Mouse (Mus musculus): Measurements from ENCODE around the gene Zfp568. TPM values are rescaled to one million over a fixed set of nuclear protein-coding genes. Genes with fewer than 3 reads are reported as not detected.

Zfp568 gene
- total and polyA plus RNA-seq, 2 experiments from 2014 or later = 2.5 to 8.2 TPM

DNA sequence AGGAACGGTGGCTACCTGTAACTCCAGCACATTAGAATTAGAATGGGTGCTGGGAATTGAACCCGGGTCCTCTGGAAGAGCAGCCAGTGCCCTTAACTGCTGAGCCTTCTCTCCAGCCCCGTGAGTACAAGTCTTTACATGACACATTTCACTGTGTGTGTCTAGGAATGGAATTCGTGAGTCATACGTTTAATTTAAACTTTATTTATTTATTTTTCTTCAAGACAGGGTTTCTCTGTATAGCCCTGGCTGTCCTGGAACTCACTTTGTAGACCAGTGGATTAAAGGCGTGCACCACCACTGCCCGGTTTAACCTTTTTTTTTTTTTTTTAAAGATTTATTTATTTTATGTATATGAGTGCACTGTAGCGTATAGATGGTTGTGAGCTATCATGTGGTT is 11.4 kb downstream of the Zfp568 start:
- Histone ChIP-seq H3K4me2 (ENCODE audit: low read depth, low read length, poor library complexity, severe bottlenecking) (no peak overlapping the region), H3K27me3 (ENCODE audit: insufficient read depth, low read length) (no peaks in the 10 kb centered on the region), H3K27ac (ENCODE audit: low read depth, low read length) (no peak overlapping the region), H3K4me3 (ENCODE audit: low read depth, low read length) (no peak overlapping the region), H3K9ac (replicated peaks; ENCODE audit: low read length, poor library complexity, severe bottlenecking) (no peak overlapping the region), H3K4me1 (ENCODE audit: insufficient read depth, low read length) (no peaks in the 10 kb centered on the region), H3K9me3 (ENCODE audit: low read length) (no peaks in the 10 kb centered on the region), H3K36me3 (ENCODE audit: insufficient read depth, low read length) (peaks cover 39% of the 10 kb centered on the region)
- 95% methylated on average over 8 of the region's 8 CpGs for WGBS
- no peak for TF ChIP-seq CTCF (IDR thresholded peaks at IDR 0.05)
- DNase-seq (ENCODE audit: low spot score) (no peak), ATAC-seq (ENCODE audit: low FRiP score) (no peak)

DNA sequence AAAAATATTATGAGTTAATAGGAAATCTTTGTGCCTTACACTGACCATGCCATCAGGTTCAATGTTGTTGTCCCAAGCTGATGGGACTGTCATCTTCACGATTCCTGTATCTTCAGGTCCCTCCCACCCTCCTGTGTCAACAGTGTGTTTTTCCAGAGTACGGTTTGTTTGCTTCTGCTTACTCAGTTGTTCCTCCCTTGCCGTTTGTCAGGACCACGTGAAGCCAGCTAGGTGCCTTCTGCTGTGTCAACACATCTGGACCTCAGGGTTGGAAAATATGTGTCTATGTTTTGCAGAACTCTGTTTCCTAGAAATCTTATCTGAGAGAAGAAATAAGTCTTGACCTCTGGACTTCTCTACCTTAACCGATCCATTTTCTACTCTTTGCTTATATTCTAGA is 16.8 kb downstream of the Zfp568 start:
- Histone ChIP-seq H3K27ac (ENCODE audit: low read depth, low read length) (no peak overlapping the region), H3K4me1 (ENCODE audit: insufficient read depth, low read length) (no peaks in the 10 kb centered on the region), H3K27me3 (ENCODE audit: insufficient read depth, low read length) (no peaks in the 10 kb centered on the region), H3K9me3 (ENCODE audit: low read length) (no peaks in the 10 kb centered on the region), H3K9ac (replicated peaks; ENCODE audit: low read length, poor library complexity, severe bottlenecking) (no peak overlapping the region), H3K4me3 (ENCODE audit: low read depth, low read length) (no peak overlapping the region), H3K36me3 (ENCODE audit: insufficient read depth, low read length) (peaks cover 27% of the 10 kb centered on the region), H3K4me2 (ENCODE audit: low read depth, low read length, poor library complexity, severe bottlenecking) (no peak overlapping the region)
- WGBS = 83% methylated on average over 5 of the region's 5 CpGs
- TF ChIP-seq CTCF (IDR thresholded peaks at IDR 0.05) = no peak
- no peak for DNase-seq (ENCODE audit: low spot score)
- ATAC-seq (ENCODE audit: low FRiP score) = no peak

DNA sequence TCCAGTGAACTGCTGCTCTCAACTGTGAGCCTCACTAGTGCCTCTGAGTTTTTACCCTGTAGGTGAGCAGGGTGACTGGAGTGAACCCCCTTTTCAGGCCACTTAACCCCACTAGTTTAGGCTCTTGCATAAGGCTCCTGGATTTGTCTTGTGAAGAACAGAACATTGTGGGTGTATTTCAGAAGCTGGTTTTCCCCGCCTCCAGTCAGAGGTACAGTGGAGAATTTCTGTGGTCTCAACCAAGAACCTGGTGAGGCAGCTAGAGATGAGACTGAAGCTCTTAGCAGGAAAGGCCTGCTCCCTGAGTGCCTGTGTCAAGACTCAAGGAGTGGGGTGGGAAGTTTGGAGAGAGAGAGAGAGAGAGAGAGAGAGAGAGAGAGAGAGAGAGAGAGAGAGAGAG is 23.8 kb downstream of the Zfp568 start:
- Histone ChIP-seq H3K27ac (ENCODE audit: low read depth, low read length) (no peak overlapping the region), H3K9me3 (ENCODE audit: low read length) (no peaks in the 10 kb centered on the region), H3K9ac (replicated peaks; ENCODE audit: low read length, poor library complexity, severe bottlenecking) (no peak overlapping the region), H3K4me2 (ENCODE audit: low read depth, low read length, poor library complexity, severe bottlenecking) (no peak overlapping the region), H3K4me3 (ENCODE audit: low read depth, low read length) (no peak overlapping the region), H3K4me1 (ENCODE audit: insufficient read depth, low read length) (no peaks in the 10 kb centered on the region), H3K27me3 (ENCODE audit: insufficient read depth, low read length) (no peaks in the 10 kb centered on the region), H3K36me3 (ENCODE audit: insufficient read depth, low read length) (peaks cover 3% of the 10 kb centered on the region; the same call in 1 of the 2 replicates)
- TF ChIP-seq CTCF (IDR thresholded peaks at IDR 0.05) = no peak
- ATAC-seq (ENCODE audit: low FRiP score) = no peak
- 91% methylated on average over 1 of the region's 1 CpGs for WGBS
- no peak for DNase-seq (ENCODE audit: low spot score)

DNA sequence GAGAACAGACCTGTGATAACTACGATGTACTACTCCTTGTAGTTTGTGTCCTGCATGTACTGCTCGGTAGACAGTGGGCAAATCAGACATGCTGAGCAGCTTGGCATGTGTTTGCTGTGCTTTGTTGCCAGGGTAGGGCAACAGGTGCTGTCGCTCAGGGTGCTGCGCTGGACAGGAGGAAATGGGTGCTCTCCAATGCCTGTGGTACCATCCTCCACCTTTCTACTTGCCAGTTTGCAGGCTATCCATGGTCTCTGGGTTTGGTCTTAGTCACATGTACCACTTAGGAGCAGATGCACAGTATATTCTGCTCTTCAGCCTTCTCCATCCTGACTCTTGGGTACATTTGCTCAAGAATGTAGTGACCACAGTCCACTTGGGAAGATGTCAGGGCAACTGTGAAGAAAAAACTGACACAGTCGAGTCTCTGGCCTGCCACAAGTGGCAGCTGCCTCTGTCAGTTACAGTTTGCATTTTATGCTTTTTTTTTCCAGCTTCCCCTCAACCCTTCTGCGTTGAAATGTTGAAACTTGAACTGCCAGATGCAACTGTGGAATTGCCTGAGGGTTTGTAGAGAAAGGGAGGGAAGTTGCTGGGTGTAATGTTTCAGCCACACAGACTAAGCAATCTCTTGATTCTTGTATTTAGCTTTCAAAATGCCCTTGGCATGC is 24.4 kb downstream of the Zfp568 start:
- DNase-seq (ENCODE audit: low spot score) (no peak), ATAC-seq (ENCODE audit: low FRiP score) (no peak)
- 83% methylated on average over 6 of the region's 6 CpGs for WGBS
- Histone ChIP-seq H3K27ac (ENCODE audit: low read depth, low read length) (no peak overlapping the region), H3K4me2 (ENCODE audit: low read depth, low read length, poor library complexity, severe bottlenecking) (no peak overlapping the region), H3K4me1 (ENCODE audit: insufficient read depth, low read length) (no peaks in the 10 kb centered on the region), H3K27me3 (ENCODE audit: insufficient read depth, low read length) (no peaks in the 10 kb centered on the region), H3K9ac (replicated peaks; ENCODE audit: low read length, poor library complexity, severe bottlenecking) (no peak overlapping the region), H3K9me3 (ENCODE audit: low read length) (no peaks in the 10 kb centered on the region), H3K4me3 (ENCODE audit: low read depth, low read length) (no peak overlapping the region), H3K36me3 (ENCODE audit: insufficient read depth, low read length) (peaks cover 3% of the 10 kb centered on the region; the same call in 1 of the 2 replicates)
- no peak for TF ChIP-seq CTCF (IDR thresholded peaks at IDR 0.05)

DNA sequence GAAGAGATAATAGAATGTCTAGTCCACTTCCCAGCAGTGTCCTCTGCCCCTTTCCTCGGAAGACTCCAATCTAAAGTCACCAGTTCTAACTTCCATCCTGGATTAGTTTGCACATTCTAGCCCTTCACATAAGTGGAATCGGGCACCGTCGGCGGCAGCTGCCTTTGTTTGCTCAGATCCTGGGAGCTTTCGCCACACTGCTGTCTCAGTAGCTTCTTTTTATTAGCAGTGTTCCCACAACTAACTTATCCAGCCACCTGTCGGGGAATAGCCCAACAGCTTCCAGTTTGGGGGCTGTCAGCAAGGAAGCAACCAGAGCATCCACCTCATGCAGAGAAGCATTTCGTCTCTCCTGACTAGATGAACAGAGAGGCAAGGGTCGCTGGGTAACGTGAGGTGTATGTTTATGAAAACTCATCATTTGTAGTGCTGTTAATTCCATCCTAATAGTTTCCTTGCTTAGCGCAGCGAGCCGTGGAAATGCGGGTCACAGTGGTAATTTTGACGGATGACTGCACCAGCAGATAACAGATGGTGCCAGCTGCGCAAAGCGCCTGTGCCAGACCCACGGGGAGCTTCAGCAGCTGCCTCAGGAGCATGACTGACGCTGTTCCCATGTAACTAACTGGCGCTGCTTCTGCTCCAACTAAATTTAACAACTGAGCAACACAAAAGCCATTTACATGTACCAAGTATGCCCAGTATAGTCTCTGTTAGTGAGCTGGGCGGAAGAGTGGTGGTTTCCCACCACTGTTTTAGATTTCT is 25.7 kb downstream of the Zfp568 start:
- Histone ChIP-seq H3K4me3 (ENCODE audit: low read depth, low read length) (no peak overlapping the region), H3K9ac (replicated peaks; ENCODE audit: low read length, poor library complexity, severe bottlenecking) (no peak overlapping the region), H3K9me3 (ENCODE audit: low read length) (no peaks in the 10 kb centered on the region), H3K4me2 (ENCODE audit: low read depth, low read length, poor library complexity, severe bottlenecking) (no peak overlapping the region), H3K27me3 (ENCODE audit: insufficient read depth, low read length) (no peaks in the 10 kb centered on the region), H3K4me1 (ENCODE audit: insufficient read depth, low read length) (no peaks in the 10 kb centered on the region), H3K27ac (ENCODE audit: low read depth, low read length) (no peak overlapping the region), H3K36me3 (ENCODE audit: insufficient read depth, low read length) (peaks cover 7% of the 10 kb centered on the region; the same call in 1 of the 2 replicates)
- no peak for TF ChIP-seq CTCF (IDR thresholded peaks at IDR 0.05)
- WGBS = 55% methylated on average over 21 of the region's 21 CpGs
- no peak for ATAC-seq (ENCODE audit: low FRiP score)
- peak; percentile 79 for DNase-seq (ENCODE audit: low spot score)

- Histone ChIP-seq H3K4me3 (ENCODE audit: low read depth, low read length) (no peak overlapping the region), H3K4me2 (ENCODE audit: low read depth, low read length, poor library complexity, severe bottlenecking) (no peak overlapping the region), H3K4me1 (ENCODE audit: insufficient read depth, low read length) (no peaks in the 10 kb centered on the region), H3K9me3 (ENCODE audit: low read length) (no peaks in the 10 kb centered on the region), H3K27ac (ENCODE audit: low read depth, low read length) (no peak overlapping the region), H3K9ac (replicated peaks; ENCODE audit: low read length, poor library complexity, severe bottlenecking) (no peak overlapping the region), H3K36me3 (ENCODE audit: insufficient read depth, low read length) (peaks cover 16% of the 10 kb centered on the region; the same call in 1 of the 2 replicates), H3K27me3 (ENCODE audit: insufficient read depth, low read length) (no peaks in the 10 kb centered on the region)
- TF ChIP-seq CTCF (IDR thresholded peaks at IDR 0.05) = no peak
- no peak for ATAC-seq (ENCODE audit: low FRiP score)
- DNase-seq (ENCODE audit: low spot score) = no peak
- 73% methylated on average over 10 of the region's 10 CpGs for WGBS
These were observed 26.9 kb downstream of the Zfp568 start for GRCm38 (mm10) chr7:30010551-30011195.
